Mouse (Mus musculus) hematopoietic stem cell, adult 5-6 weeks (primary cell): Measurements from ENCODE around the gene Gjd3. TPM values are rescaled to one million over a fixed set of nuclear protein-coding genes. Genes with fewer than 3 reads are reported as not detected.

Source experiments
- ATAC-seq, 2 experiments: fragments of 125-278 bp in 1 of 2; replicated peaks in 1 of 2; 2 replicates each; pipeline ENCODE4 v1.8.0; 2016 to 2017; ENCODE audit warnings: inconsistent platforms in 2 of 2, mild to moderate bottlenecking in 2 of 2, moderate number of reproducible peaks in 2 of 2, low read depth in 1 of 2, moderate TSS enrichment in 1 of 2; ENCODE audit not compliant: low FRiP score in 2 of 2, poor library complexity in 2 of 2, severe bottlenecking in 2 of 2, insufficient read depth in 1 of 2, low TSS enrichment in 1 of 2
- total RNA-seq: library from RNA; stranded (forward); fragments of 172-1452, 232-1000 nt; gene quantifications from 2 replicates; pipeline ENCODE4 v1.2.3, GENCODE M21; 2017

The Gjd3 gene
- total RNA-seq, 1 experiment from 2014 or later, result not detected

DNA sequence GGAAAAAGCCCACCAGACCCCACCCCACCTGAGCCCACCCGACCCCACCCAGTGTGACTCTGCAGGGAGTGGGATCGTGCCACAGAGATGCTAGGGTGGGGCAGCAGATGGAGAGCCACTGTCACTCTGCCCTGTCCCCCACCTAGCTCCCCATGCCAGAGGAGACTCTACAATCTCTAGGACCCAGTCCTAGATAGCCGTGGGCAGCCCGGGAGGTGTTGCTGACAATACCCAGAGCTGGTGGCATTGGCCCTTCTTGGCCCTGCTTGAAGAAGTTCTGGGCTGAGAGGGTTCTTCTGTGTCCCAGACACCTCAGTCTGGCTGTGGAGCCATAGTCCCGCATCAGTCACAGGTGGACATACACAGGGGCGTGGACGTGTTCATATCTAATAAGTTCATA, 2.7 kb upstream of the Gjd3 start:
- no peak for ATAC-seq

DNA sequence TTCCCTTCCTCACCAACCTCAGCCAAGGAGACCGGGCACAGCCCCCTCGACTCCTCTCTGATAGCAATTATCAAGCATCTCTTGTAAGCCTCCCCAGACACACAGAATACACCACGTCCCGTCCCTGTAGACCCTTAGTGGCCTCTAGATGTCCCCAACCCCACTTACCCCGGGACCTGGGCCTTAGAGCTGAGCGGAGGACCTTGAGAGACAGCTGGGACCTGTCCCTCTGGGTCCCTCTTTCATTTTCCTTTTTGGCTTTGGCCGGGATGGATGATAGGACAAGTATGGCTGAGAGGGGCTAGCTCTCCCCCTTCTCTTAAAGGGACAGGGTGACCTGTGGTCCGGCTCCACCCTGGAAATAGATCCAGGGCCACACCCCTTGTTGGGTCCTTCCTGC, 735 bp upstream of the Gjd3 start:
- ATAC-seq, result no peak

DNA sequence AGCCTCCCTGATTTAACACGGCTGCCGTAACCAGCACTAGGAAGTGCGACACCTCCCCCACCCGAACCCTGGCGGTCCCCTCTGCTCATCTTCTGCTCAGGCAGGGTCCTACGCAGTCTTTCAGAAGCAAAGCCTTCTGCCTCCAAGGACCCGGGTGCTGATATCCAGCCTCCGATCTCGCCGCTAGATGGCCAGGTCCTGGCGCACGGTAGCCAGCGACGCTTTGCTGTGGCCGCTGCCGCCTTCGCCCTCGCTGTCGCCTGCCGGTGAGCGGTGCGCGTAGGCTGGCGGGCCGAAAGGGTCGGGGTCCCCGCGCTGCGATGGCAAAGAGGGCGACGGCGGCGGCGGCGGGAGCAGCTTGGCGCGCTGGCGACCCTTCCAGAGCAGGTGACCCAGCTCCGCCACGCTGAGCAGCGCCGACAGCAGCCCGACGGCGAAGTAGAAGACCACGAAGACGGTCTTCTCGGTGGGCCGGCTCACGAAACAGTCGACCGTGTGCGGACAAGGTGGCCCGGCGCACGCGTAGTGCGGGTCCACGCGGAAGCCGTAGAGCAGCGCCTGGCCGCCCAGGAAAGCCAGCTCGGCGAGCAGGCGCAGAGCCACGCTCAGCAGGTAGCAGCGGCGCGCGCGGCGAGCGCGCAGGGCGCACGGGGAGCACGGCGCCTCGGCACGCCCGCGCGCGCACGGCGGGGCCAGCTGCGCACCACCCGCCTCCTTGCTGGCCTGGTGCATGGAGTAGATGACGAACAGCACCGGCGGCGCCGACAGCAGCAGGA, 631 bp downstream of the Gjd3 start:
- peak; percentile 47 to 74; a peak in 3 of 4 replicates for ATAC-seq

- no peak for ATAC-seq
These were observed 1.4 kb downstream of the Gjd3 start for GRCm38 (mm10) chr11:98981289-98981996.

- ATAC-seq, result no peak
These were observed 3.5 kb downstream of the Gjd3 start for GRCm38 (mm10) chr11:98979356-98979755.

DNA sequence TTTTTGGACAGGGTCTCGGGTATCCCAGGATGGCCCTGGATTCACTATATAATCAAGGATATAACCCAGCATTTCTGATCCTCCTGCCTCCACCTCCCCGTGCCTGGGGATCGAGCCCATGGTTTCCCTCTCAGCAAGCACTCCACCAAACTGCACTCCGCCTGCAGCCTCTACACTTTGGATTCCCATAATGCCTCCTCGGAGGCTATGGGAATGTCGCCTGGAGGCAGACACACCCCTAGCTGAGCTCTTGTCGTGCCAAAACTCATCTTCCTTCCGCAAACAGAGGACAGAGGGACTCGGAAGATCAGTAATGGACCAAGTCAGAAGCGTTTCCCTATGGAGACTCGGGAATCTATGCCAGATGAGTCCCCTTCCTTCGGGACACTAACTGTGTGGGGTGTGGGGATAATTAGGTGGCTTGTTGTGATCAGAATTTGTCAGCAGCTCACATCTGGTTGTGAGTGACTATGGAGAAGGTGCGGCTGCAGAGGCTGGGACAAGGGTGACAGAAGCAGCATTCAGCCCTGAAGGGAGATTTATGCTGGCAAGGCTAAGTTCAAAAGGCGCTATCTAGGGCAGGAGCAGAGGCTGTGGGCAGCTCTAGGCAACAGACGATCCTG, 4.2 kb downstream of the Gjd3 start:
- ATAC-seq, result no peak

GRCm38 (mm10) chr11:98974871-98975719, 7.7 kb downstream of the Gjd3 start:
- peak; percentile 50 to 51; a peak in 2 of 4 replicates for ATAC-seq

DNA sequence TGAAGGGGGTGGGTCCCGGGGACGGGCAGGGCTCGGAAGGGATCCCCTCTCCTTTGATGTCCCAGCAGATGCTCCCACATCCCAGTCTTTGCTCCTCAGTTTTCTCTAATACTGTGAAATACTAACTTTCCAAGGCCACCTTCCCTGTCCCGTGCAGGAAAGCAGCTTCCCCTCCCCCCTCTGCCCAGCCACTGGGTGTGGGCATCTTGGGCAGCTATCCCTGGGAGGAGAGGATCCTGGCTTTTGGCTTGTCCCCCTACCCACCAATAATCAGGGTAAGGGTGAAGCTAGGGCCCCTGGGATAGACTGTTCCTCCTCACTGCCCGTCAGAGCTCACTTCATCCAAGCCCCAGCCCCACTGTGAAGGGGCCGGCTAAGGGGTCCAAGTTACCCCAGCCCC, 8.6 kb downstream of the Gjd3 start:
- no peak for ATAC-seq

DNA sequence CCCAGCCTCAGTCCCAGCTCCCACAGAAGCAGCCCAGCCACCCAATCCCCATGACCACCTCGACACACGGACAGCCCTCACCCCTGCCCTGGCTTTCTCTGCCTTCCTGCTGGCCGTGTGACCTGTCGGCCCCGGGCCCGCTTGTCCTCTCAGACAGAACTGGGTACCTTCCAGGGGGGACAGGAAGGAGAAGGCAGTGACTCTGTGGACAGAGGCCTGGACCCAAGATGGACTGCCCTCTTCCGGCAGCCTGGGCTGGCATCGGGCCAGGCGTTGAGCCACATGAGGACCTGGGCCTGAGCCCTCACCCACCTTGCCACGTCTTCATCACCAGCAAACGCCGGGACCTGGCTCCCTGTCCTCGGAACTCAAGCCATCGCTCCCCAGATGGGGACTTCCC, 9.2 kb downstream of the Gjd3 start:
- ATAC-seq, result no peak

GRCm38 (mm10) chr11:98972801-98973360, 9.9 kb downstream of the Gjd3 start:
- no peak for ATAC-seq

DNA sequence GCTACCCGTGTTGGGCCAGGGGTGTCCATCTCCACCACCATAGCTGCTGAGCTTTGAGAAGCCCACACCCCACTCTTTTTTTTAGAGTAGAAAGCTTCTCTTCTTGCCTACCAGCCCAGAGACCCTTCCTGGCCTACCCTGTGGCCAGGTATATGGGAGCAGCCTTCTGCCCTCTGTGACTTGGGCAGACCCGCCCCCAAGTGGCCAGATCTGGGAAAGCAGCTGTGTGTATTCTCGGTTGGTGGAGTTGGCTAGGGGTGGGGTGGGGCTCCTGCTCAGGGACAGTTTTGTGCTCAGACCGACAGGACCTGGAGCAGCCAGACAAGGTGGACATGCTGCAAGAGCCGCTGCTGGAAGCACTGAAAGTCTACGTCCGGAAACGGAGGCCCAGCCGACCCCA, 10.6 kb downstream of the Gjd3 start:
- ATAC-seq, result peak; percentile 64; a peak in 3 of 4 replicates

DNA sequence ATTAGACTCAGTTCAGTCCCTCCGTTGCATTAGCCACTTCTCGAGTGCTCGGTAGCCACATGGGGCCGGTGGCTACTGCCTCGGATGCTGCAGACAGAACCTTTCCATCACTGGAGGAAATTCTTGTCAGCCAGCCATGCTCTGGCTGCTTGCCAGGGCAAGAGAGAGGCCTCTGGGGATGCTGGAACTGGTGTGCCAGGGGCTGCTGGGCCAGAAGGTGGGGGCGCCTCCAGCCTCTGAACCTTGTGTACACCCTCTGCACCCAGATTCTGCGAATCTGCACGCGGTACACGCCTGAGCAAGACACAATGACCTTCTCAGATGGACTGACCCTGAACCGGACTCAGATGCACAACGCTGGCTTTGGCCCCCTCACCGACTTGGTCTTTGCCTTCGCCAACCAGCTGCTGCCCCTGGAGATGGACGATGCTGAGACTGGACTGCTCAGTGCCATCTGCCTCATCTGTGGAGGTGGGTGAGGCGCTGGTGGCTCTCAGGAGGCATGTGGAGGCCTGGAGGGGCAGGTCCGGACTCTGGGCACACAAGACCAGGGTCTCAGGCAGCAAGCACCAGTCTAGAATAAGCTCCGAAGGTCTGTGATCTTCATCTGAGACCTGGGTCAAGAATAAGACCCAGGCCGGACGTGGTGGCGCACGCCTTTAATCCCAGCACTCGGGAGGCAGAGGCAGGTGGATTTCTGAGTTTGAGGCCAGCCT, 11.3 kb downstream of the Gjd3 start:
- ATAC-seq, result no peak

DNA sequence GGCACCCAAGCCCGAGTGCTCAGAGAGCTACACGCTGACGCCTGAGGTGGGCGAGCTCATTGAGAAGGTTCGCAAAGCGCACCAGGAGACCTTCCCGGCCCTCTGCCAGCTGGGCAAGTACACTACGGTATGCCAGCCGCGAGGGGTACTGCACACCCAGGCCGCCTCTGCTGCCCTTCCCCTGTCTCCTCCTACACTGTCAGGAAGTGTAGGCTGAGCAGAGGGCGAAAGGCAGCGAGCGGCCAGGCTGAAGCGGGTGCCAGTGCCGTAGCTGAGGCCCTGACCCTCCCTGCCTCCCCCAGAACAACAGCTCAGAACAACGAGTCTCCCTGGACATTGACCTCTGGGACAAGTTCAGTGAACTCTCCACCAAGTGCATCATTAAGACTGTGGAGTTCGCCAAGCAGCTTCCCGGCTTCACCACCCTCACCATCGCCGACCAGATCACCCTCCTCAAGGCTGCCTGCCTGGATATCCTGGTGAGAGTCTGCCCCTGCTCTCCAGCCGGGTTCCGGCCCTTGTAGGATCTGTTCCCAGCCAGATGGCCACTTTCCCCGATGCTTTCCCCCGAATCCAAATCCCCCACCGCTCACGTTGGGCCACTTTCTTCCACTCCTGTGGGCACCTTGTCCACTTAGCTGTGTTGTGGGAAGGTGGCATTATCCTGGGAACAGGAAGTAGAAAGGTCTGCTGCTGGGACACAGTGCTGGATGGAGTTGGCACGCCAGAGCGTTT, 12.5 kb downstream of the Gjd3 start:
- ATAC-seq, result no peak

DNA sequence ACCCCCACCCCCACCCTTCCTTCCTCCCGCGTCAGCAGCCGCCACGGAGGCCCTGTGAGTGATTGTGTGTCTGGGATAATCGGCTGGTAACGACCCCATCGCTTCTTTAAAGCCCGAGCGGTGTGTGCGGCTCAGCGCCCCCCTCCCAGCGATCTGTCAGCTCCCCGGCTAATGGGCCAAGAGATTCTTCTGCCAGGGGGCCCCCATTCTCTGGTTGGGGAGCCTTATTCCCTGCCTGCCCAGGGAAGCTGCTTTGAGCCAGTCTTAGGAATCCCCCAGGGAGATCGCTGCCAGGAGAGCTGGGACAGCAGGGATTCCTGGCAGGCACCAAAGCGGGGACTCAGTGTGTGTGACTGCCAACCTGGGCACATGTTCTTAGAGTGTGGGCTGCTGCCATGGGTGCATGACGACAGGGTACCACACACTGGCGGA, 13.3 kb downstream of the Gjd3 start:
- no peak for ATAC-seq

DNA sequence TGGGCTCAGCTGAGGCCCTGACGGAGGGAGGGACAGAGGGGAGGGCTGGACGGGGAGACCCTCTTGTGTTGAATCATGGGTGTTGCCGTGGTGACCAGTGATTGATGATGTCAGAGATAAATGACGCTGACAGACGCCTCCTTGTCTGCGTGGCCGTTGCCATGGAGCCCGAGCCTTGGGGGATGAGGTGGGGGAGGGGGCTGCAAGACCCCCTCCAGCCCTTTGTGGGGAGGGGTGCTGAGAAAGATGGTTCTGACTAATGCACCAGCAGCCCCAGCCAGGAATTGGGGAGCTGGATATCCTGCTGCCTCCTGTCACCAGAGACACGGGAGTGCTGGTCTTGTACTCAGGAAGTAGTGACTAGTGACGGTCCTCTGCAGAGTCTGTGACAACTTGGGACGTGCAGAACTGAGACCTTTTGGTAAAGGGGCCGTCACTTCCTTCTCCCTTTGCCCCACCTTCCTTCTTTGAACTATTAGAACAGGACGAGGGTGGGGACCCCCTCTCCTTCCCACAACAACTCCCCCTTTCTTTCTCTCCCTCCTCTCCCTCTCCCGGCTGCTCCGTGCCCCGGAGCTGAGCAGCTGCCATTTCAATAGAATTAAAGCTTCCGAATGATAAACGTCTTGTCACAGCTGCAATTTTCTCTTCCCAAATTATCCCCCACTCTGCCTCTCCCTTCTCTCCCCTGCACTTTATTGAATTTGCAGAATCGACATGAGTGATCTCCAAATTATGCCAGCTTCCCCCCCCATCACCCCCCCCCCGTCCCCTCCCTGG, 13.9 kb downstream of the Gjd3 start:
- ATAC-seq, result 0 out of 4 replicates have a peak, but pooled peaks of 1 of the 2 experiments have one; percentile 26
